Mouse (Mus musculus) intestine, embryonic 16.5 days (tissue): ENCODE data around the gene Cacna1c. TPM values are rescaled to one million over a fixed set of nuclear protein-coding genes. Genes with fewer than 3 reads are reported as not detected.

Experiments used
- ATAC-seq: fragments of 200-750 bp; cut with Nextera tagmentation; 2 replicates; pipeline ENCODE4 v1.8.0; 2017; ENCODE audit warnings: moderate TSS enrichment, moderate library complexity
- H3K27ac ChIP-seq: fragments of 300-500 bp; sonication (generic); 2 replicates; pipeline ENCODE4 v1.5.1; 2014; ENCODE audit warnings: mild to moderate bottlenecking, low read length
- H3K27me3 ChIP-seq: fragments of 300-500 bp; sonication (generic); replicated peaks from 2 replicates; pipeline ENCODE4 v1.6.1; 2014; ENCODE audit warnings: low read length, control low read depth, mixed read lengths; ENCODE audit not compliant: control insufficient read depth, insufficient read depth
- H3K36me3 ChIP-seq: fragments of 300-500 bp; sonication (generic); 2 replicates; pipeline ENCODE4 v1.6.1; 2014; ENCODE audit warnings: low read length, control low read depth; ENCODE audit not compliant: control insufficient read depth, insufficient read depth
- H3K4me1 ChIP-seq: fragments of 300-500 bp; sonication (generic); 2 replicates; pipeline ENCODE4 v1.6.1; 2014; ENCODE audit warnings: low read length, control low read depth, mixed read lengths; ENCODE audit not compliant: control insufficient read depth, insufficient read depth
- H3K4me2 ChIP-seq: fragments of 300-500 bp; sonication (generic); 2 replicates; pipeline ENCODE4 v1.6.1; 2014; ENCODE audit warnings: low read depth, low read length, control low read depth
- H3K4me3 ChIP-seq: fragments of 300-500 bp; sonication (generic); 2 replicates; pipeline ENCODE4 v1.5.1; 2014; ENCODE audit warnings: mild to moderate bottlenecking, low read length
- H3K9ac ChIP-seq: fragments of 300-500 bp; sonication (generic); 2 replicates; pipeline ENCODE4 v1.6.1; 2014; ENCODE audit warnings: low read depth, low read length
- H3K9me3 ChIP-seq: fragments of 300-500 bp; sonication (generic); 2 replicates; pipeline ENCODE4 v1.6.1; 2016; ENCODE audit warnings: low read length, control low read depth; ENCODE audit not compliant: control insufficient read depth
- WGBS: fragments of 180-500 bp; shearing (Covaris S2); extraction: QIAGEN DNeasy Blood & Tissue Kit; methylation state at CpG from one replicate; pipeline ENCODE4 v1.1.7; 2014; 5-methylcytosine and 5-hydroxymethylcytosine counted together
- polyA plus RNA-seq: library from polyadenylated mRNA; unstranded; fragments of >200 nt; fragmentation: Nextera tagmentation; extraction: Ambion mirVana; gene quantifications from 2 replicates; pipeline ENCODE4 v1.2.1, GENCODE M21; 2015

Gene Cacna1c
- polyA plus RNA-seq, 1 experiment from 2014 or later = 1.8 TPM

DNA sequence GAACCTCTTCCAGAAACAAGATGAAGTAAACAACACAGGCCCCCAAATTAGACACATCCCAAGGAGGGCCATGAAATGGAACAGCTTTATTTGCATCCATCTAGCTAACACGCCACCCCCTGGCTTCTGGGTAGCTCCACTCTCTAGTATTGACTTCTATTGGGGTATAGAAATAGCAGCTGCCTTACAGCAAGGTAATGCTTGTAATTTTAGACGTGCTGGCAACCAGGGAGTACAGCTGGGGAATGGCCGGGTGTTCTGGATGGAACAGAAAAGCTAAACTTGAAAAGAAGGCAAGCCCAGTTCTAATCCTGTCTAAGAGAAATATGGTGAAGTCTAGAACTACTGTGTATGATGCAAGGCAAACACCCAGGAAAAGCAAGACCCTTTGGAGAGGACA, 329.3 kb downstream of the Cacna1c start:
- no peak overlapping the region for H3K27ac ChIP-seq
- no peak for ATAC-seq
- WGBS = 83% methylated on average over 3 of the region's 3 CpGs

DNA sequence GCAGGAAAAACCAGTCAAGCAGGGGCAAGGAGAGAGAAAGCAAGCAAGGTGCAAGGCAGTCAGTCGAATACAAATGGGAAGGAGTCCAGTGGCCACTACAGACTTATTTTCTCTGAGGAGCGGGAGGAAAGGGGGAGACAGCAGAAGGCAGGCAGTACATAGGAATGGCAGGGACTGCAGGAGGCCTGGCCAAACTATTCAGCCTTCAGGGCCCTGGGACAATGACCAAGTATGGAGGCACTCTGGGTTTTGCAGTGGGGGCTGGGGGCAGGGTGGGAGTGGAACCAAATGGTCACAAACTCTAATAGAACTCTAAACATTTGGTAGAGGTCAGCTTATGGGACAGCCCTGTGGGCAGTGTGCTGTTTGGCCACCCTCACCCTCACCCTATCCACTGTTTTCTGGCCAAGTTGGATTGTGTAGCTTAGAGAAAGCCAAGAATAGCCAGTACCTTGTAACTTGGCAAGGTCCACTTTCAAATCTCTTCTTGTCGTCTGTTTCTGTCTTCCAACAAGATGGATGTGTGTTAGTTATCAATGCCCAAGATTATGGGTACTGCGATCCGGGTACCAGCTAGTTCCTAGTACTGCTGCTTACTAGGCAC, 330.3 kb downstream of the Cacna1c start:
- H3K27me3 ChIP-seq = no peaks in the 10 kb centered on the region
- no peaks in the 10 kb centered on the region for H3K4me1 ChIP-seq
- ATAC-seq = no peak
- H3K4me2 ChIP-seq = no peak overlapping the region
- H3K36me3 ChIP-seq = no peaks in the 10 kb centered on the region
- no peak overlapping the region for H3K4me3 ChIP-seq
- WGBS = 83% methylated on average over 5 of the region's 5 CpGs
- no peak overlapping the region for H3K9ac ChIP-seq
- H3K9me3 ChIP-seq = no peaks in the 10 kb centered on the region
- H3K27ac ChIP-seq = no peak overlapping the region

More for the DNA sequence above, 329.3 kb downstream of the Cacna1c start:
- no peaks in the 10 kb centered on the region for H3K36me3 ChIP-seq
- no peaks in the 10 kb centered on the region for H3K27me3 ChIP-seq
- no peak overlapping the region for H3K4me2 ChIP-seq
- no peaks in the 10 kb centered on the region for H3K9me3 ChIP-seq
- H3K9ac ChIP-seq = no peak overlapping the region
- no peak overlapping the region for H3K4me3 ChIP-seq
- H3K4me1 ChIP-seq = no peaks in the 10 kb centered on the region

DNA sequence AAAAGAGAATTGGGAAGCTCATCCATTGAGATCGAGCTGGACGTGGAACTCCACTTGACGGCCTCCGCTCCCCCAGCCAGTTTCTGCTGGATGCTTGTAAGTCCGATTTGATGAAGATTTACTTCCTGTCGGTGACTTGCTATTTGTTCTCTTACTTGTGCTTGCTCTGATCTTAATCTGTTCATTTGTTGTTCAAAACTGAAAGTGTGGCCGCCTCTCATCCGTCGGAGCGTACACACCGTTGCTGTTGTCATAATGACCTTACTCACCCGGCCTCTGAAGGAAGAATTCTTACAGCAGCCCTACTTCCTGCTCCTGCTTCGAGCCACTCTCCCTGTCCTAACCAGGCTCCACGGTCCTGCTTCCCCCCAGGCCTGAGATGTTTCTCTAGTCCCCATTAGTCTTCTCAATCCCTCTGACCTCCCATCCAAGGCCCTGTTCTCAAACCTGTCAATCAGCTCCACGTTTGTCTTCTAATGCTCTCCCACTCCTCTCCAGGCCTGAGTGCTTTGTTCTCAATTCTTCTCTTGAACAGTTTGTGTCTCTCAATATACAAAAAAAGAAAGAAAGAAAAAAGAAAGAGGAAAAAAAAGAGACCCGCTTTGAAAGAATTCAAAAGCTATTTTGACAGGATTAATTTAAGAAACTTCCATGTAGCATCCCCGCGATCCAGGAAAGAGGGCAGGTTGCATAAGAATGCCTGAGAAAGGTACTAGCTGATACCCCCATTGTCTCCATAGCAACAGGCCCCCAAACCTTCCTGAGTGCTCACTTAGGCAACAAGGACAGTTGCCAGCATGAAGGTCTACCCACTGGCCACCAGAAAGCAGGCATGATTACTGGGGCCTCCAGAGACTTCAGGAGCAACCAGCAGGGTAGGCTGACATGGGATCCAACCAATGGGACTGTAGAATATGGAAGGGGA, 331.3 kb downstream of the Cacna1c start:
- Histone ChIP-seq H3K36me3 (no peaks in the 10 kb centered on the region), H3K9ac (no peak overlapping the region), H3K4me3 (no peak overlapping the region), H3K9me3 (no peaks in the 10 kb centered on the region), H3K27ac (no peak overlapping the region), H3K4me1 (no peaks in the 10 kb centered on the region), H3K27me3 (no peaks in the 10 kb centered on the region), H3K4me2 (no peak overlapping the region)
- 58% methylated on average over 18 of the region's 18 CpGs for WGBS
- ATAC-seq = no peak

GRCm38 (mm10) chr6:118862727-118863126, 333.5 kb downstream of the Cacna1c start:
- ATAC-seq = no peak
- WGBS = 82% methylated on average over 9 of the region's 9 CpGs
- H3K36me3 ChIP-seq = no peaks in the 10 kb centered on the region
- no peak overlapping the region for H3K9ac ChIP-seq
- no peak overlapping the region for H3K4me2 ChIP-seq
- H3K27me3 ChIP-seq = no peaks in the 10 kb centered on the region
- H3K9me3 ChIP-seq = no peaks in the 10 kb centered on the region
- H3K27ac ChIP-seq = no peak overlapping the region
- H3K4me3 ChIP-seq = no peak overlapping the region
- H3K4me1 ChIP-seq = no peaks in the 10 kb centered on the region

DNA sequence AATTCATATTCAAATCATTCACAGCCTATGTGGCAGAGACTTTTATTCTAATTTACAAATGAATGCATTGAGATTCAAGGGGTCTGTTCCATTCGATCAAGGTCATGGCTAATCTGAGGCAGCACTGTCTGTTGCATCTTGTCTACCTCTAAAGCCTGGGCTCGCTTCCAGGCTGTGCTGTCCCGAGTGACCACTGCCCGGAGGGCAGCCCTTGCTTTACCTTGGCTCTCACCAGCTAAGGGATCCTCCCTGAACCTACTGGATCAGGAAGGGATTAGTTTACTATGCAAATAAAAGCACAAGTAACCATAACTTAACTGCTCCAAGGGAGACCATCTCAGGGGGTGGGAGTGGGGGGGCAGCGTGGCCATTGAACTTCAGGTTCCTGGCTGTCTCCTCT, 334.1 kb downstream of the Cacna1c start:
- Histone ChIP-seq H3K27me3 (no peaks in the 10 kb centered on the region), H3K9me3 (no peaks in the 10 kb centered on the region), H3K4me2 (no peak overlapping the region), H3K36me3 (no peaks in the 10 kb centered on the region), H3K9ac (no peak overlapping the region), H3K27ac (no peak overlapping the region), H3K4me3 (no peak overlapping the region), H3K4me1 (no peaks in the 10 kb centered on the region)
- WGBS = 89% methylated on average over 5 of the region's 5 CpGs
- no peak for ATAC-seq

DNA sequence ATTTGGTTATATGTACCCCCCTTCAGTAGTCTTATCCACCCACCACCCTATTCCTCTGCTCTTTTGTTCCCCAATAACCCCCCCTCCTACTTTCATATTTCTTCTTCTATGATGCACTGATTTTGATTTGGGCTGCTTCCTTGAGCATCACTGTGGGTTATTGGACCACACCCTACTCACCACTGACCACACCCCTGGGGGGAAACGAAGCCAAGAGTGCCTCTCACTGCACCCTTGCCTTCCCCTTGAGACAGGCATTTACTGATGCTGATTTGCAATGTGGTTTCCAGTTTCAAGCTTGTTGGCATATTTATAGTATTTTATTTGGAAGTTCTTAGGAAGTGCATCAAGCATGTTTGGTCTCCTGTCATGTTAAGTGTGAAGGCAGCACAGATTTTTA, 337.8 kb downstream of the Cacna1c start:
- Histone ChIP-seq H3K4me3 (no peak overlapping the region), H3K9me3 (no peaks in the 10 kb centered on the region; the same call in 1 of the 2 replicates), H3K4me2 (no peak overlapping the region), H3K4me1 (no peaks in the 10 kb centered on the region), H3K27ac (no peak overlapping the region), H3K9ac (no peak overlapping the region), H3K36me3 (no peaks in the 10 kb centered on the region), H3K27me3 (no peaks in the 10 kb centered on the region)
- ATAC-seq = no peak
- 36% methylated on average over 1 of the region's 1 CpGs for WGBS

DNA sequence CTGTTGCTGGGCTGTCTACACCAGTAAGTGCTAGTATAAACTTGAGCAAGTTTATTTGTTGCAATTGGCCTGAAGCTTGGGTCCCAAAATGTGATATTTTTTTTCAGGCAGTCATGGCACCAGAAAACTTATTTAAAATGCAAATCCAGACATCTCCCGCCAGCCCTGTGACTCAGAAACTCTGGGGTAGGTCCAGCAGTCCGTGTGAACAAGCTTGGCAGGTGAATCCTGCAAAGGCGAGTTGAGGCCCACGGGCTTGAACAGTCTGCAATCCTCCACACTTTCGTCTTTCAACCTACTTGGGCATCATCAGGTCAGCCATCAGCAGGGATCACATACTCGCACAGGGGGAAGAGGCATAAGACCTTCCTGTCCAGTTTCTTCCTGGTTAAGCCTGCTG, 344.1 kb downstream of the Cacna1c start:
- H3K4me1 ChIP-seq = no peaks in the 10 kb centered on the region
- ATAC-seq = no peak
- WGBS = 74% methylated on average over 6 of the region's 6 CpGs
- no peaks in the 10 kb centered on the region for H3K27me3 ChIP-seq
- no peaks in the 10 kb centered on the region; the same call in 1 of the 2 replicates for H3K9me3 ChIP-seq
- H3K4me3 ChIP-seq = no peak overlapping the region
- no peak overlapping the region for H3K9ac ChIP-seq
- H3K27ac ChIP-seq = no peak overlapping the region
- no peaks in the 10 kb centered on the region for H3K36me3 ChIP-seq
- no peak overlapping the region for H3K4me2 ChIP-seq

DNA sequence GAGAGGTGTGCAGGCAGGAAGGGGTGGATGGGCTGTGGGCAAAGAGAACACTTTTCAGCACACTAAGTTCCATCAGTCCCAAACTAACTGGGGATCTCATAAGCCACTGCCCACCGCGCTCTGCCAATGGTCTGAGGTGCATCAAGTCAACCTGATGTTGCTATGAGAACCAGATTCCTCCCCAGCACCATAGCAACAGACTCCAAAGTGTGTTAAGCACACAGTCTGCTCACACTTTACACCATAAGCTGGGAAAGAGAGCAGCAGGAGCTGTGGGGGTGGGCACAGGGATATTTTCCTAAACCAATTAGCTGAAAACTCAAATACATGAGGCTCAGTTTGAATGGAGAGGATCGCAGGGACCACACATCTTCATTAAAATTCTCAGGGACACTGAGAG, 345.1 kb downstream of the Cacna1c start:
- no peaks in the 10 kb centered on the region for H3K27me3 ChIP-seq
- no peak overlapping the region for H3K9ac ChIP-seq
- no peaks in the 10 kb centered on the region for H3K36me3 ChIP-seq
- ATAC-seq = no peak
- no peak overlapping the region for H3K4me3 ChIP-seq
- H3K27ac ChIP-seq = no peak overlapping the region
- no peaks in the 10 kb centered on the region for H3K4me1 ChIP-seq
- H3K9me3 ChIP-seq = no peaks in the 10 kb centered on the region; the same call in 1 of the 2 replicates
- 87% methylated on average over 3 of the region's 3 CpGs for WGBS
- H3K4me2 ChIP-seq = no peak overlapping the region

DNA sequence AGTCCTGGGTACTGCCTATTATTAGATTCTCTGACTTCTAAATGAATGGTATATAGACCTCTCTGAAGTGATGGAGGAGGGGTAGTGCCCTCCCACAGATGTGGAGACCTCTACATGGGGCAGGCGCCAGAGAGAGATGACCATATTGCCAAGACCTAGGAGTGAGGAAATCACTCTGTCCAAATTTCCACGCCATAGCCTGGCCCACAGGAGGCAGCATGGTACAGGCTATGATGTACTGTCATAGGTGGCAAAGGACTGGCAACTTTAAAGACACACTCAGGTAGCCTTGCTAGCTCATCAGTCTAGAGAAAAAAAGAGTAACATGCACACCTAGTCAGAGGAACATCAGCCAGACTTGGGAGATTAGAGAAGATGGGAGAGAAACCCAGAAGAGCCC, 347.6 kb downstream of the Cacna1c start:
- Histone ChIP-seq H3K4me1 (no peaks in the 10 kb centered on the region), H3K4me2 (no peak overlapping the region), H3K9ac (no peak overlapping the region), H3K4me3 (no peak overlapping the region), H3K27me3 (no peaks in the 10 kb centered on the region), H3K9me3 (no peaks in the 10 kb centered on the region), H3K27ac (no peak overlapping the region), H3K36me3 (no peaks in the 10 kb centered on the region)
- WGBS = 87% methylated on average over 2 of the region's 2 CpGs
- no peak for ATAC-seq
